Mouse (Mus musculus): Measurements from ENCODE around the gene Map3k12. TPM values are rescaled to one million over a fixed set of nuclear protein-coding genes. Genes with fewer than 3 reads are reported as not detected.
A peak's percentile ranks its signal among the peaks of the same experiment; 100 is the strongest.

Map3k12 gene
- total RNA-seq, 1 experiment from 2014 or later, result 2.4 TPM

GRCm38 (mm10) chr15:102510110-102510509 is 6.8 kb downstream of the Map3k12 start:
- peak in 1 of 2 experiments; percentile 10; a peak in 1 of 4 replicates for ATAC-seq (replicated peaks in 1 of 2; ENCODE audit: insufficient read depth in 1 of 2, low FRiP score in 2 of 2, low TSS enrichment in 1 of 2, low read depth in 1 of 2, poor library complexity in 2 of 2, severe bottlenecking in 2 of 2)

GRCm38 (mm10) chr15:102508336-102508735 is 8.5 kb downstream of the Map3k12 start:
- ATAC-seq (replicated peaks in 1 of 2; ENCODE audit: insufficient read depth in 1 of 2, low FRiP score in 2 of 2, low TSS enrichment in 1 of 2, low read depth in 1 of 2, poor library complexity in 2 of 2, severe bottlenecking in 2 of 2), result no peak

GRCm38 (mm10) chr15:102507561-102507960 is 9.3 kb downstream of the Map3k12 start:
- no peak for ATAC-seq (replicated peaks in 1 of 2; ENCODE audit: insufficient read depth in 1 of 2, low FRiP score in 2 of 2, low TSS enrichment in 1 of 2, low read depth in 1 of 2, poor library complexity in 2 of 2, severe bottlenecking in 2 of 2)

DNA sequence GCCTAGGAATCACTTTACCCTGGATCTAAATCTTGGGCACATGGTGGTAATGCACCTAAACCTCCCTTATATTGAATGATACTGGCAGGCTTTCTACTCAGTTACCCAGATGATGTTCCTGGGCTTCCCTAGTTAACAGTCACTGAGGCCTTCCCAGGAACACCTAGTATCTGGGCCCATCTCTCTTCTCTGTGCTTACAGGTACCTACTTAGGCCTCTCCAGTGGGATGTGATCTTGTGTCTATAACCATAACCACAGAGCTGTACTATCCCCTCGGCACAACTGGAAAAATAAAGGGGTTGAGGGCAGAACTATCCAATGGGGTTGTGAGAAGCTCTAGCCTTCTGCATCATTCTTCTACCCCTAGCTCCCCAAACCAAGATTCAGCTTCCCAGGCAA is 10.0 kb downstream of the Map3k12 start:
- ATAC-seq (replicated peaks in 1 of 2; ENCODE audit: insufficient read depth in 1 of 2, low FRiP score in 2 of 2, low TSS enrichment in 1 of 2, low read depth in 1 of 2, poor library complexity in 2 of 2, severe bottlenecking in 2 of 2), result no peak

- no peak for ATAC-seq (replicated peaks in 1 of 2; ENCODE audit: insufficient read depth in 1 of 2, low FRiP score in 2 of 2, low TSS enrichment in 1 of 2, low read depth in 1 of 2, poor library complexity in 2 of 2, severe bottlenecking in 2 of 2)
Observed at GRCm38 (mm10) chr15:102506464-102506830, 10.4 kb downstream of the Map3k12 start.

GRCm38 (mm10) chr15:102505770-102506463 is 10.9 kb downstream of the Map3k12 start:
- ATAC-seq (replicated peaks in 1 of 2; ENCODE audit: insufficient read depth in 1 of 2, low FRiP score in 2 of 2, low TSS enrichment in 1 of 2, low read depth in 1 of 2, poor library complexity in 2 of 2, severe bottlenecking in 2 of 2), result no peak

DNA sequence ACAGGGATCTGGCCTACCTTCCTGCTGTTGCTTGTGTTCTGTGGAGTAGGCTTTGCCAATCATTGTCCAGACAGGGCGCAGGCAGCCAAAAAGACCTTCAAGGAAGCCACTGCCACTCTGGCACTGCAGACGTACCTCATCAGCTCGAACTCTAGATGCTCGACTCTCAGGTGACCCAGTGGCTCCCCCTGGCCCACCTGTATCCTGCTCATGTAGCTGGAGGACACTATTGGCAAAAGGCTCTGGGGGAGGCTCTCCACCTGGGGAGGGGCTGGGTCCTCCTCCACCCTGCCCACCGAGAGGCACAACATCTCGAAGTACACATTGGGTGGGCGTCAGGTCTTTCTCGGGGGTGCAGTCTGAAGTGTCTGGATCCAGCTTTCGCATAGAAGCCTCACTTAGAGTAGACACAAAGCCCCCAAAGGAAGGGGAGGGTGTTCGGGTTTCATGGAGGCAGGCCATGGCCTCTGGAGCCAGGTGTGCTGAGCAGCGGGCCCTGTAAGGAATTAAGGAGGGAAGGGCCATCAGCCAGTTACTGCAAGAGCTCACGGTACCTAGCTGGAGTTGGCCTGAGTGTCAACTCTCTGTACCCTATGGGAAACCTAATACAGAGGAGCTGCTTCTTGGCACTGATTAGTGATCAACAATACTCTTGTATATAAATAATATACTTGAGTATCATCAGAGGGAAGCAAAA is 11.6 kb downstream of the Map3k12 start:
- no peak for ATAC-seq (replicated peaks in 1 of 2; ENCODE audit: insufficient read depth in 1 of 2, low FRiP score in 2 of 2, low TSS enrichment in 1 of 2, low read depth in 1 of 2, poor library complexity in 2 of 2, severe bottlenecking in 2 of 2)

GRCm38 (mm10) chr15:102503924-102504782 is 12.7 kb downstream of the Map3k12 start:
- ATAC-seq (replicated peaks in 1 of 2; ENCODE audit: insufficient read depth in 1 of 2, low FRiP score in 2 of 2, low TSS enrichment in 1 of 2, low read depth in 1 of 2, poor library complexity in 2 of 2, severe bottlenecking in 2 of 2), result no peak

DNA sequence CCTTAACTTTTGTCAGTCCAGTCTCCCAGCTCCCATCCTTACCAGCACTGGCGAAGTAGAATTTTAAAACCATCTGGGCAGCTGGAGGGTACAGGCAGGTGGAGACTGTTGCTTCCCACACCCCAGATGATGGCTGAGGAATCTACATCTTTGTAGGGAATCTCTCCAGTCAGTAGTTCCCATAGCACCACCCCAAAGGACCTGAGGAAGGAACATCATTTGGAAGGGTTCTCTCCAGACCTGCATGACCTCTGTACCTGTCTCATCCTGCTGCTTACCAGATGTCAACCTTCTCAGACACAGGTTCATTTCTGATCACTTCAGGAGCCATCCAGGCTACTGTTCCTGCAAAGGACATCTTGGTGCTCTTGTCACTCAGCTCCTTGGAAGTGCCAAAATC is 13.4 kb downstream of the Map3k12 start, which contains the start of gene Gm10337:
Gm10337 (plus strand) TSS at position 276 of the 400 bp plus-strand sequence.
- no peak for ATAC-seq (replicated peaks in 1 of 2; ENCODE audit: insufficient read depth in 1 of 2, low FRiP score in 2 of 2, low TSS enrichment in 1 of 2, low read depth in 1 of 2, poor library complexity in 2 of 2, severe bottlenecking in 2 of 2)

GRCm38 (mm10) chr15:102502254-102502840 is 14.5 kb downstream of the Map3k12 start:
- no peak for ATAC-seq (replicated peaks in 1 of 2; ENCODE audit: insufficient read depth in 1 of 2, low FRiP score in 2 of 2, low TSS enrichment in 1 of 2, low read depth in 1 of 2, poor library complexity in 2 of 2, severe bottlenecking in 2 of 2)

DNA sequence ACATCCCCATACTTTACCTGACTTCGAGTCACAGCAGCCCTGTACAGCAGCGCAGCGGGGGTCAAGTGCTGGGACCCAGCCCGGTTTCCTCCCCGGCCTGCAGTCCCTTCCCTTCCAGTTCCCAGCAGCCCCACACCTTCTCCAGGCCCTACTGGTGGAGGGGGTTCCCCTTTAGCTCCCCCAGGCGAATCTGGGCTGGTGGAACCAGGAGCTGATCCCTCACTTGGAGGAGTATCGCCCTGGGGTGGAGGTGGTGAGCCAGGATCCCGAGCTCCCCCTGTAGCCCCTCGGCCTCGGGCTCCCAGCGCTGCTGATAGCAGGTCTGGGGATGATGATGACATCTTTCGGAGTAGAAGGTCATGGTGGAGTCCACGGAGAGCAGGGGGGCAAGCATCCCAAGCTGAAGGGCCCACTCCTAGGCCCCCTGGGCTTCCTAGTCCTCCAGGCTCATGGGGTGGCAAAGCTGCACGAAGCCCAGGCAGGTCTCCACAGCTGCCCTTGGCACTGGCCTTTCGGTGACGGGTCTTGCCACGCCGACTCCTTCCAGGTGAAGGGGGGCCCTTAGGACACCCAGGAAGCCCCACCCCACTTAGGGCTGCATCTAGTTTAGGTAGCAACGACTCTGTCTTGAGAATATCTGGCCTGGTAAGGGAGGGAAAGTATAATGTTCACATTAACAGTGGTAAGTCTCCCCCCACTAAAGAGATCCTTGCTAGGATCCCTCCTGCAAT is 15.6 kb downstream of the Map3k12 start:
- no peak for ATAC-seq (replicated peaks in 1 of 2; ENCODE audit: insufficient read depth in 1 of 2, low FRiP score in 2 of 2, low TSS enrichment in 1 of 2, low read depth in 1 of 2, poor library complexity in 2 of 2, severe bottlenecking in 2 of 2)

GRCm38 (mm10) chr15:102500479-102500878 is 16.4 kb downstream of the Map3k12 start:
- no peak for ATAC-seq (replicated peaks in 1 of 2; ENCODE audit: insufficient read depth in 1 of 2, low FRiP score in 2 of 2, low TSS enrichment in 1 of 2, low read depth in 1 of 2, poor library complexity in 2 of 2, severe bottlenecking in 2 of 2)

- ATAC-seq (replicated peaks in 1 of 2; ENCODE audit: insufficient read depth in 1 of 2, low FRiP score in 2 of 2, low TSS enrichment in 1 of 2, low read depth in 1 of 2, poor library complexity in 2 of 2, severe bottlenecking in 2 of 2), result no peak
Observed at GRCm38 (mm10) chr15:102499851-102500250, 17.0 kb downstream of the Map3k12 start.

GRCm38 (mm10) chr15:102499370-102499769 is 17.5 kb downstream of the Map3k12 start:
- peak in 1 of 2 experiments; percentile 46; a peak in 2 of 4 replicates for ATAC-seq (replicated peaks in 1 of 2; ENCODE audit: insufficient read depth in 1 of 2, low FRiP score in 2 of 2, low TSS enrichment in 1 of 2, low read depth in 1 of 2, poor library complexity in 2 of 2, severe bottlenecking in 2 of 2)

DNA sequence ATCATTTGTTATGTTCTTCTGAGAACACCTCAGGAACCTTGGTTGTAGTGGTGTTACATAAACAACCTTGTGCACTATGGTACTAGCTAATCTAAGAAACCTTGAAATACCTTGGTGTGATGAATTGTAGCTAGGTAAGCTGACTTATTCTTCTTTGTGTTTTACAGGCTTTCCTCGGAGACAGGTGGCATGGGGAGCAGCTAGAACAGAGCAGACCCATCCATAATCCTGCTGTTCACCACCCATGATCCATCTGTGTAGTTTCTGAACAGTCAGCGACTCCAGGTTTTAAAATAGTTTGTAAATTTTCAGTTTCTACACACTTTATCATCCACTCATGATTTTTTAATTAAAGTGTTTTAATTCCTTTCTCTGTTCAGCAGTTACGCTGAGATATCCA is 18.5 kb downstream of the Map3k12 start:
- no peak for ATAC-seq (replicated peaks in 1 of 2; ENCODE audit: insufficient read depth in 1 of 2, low FRiP score in 2 of 2, low TSS enrichment in 1 of 2, low read depth in 1 of 2, poor library complexity in 2 of 2, severe bottlenecking in 2 of 2)

GRCm38 (mm10) chr15:102487664-102488063 is 29.2 kb downstream of the Map3k12 start:
- no peak for ATAC-seq (replicated peaks in 1 of 2; ENCODE audit: insufficient read depth in 1 of 2, low FRiP score in 2 of 2, low TSS enrichment in 1 of 2, low read depth in 1 of 2, poor library complexity in 2 of 2, severe bottlenecking in 2 of 2)

GRCm38 (mm10) chr15:102485853-102486252 is 31.0 kb downstream of the Map3k12 start:
- ATAC-seq (replicated peaks in 1 of 2; ENCODE audit: insufficient read depth in 1 of 2, low FRiP score in 2 of 2, low TSS enrichment in 1 of 2, low read depth in 1 of 2, poor library complexity in 2 of 2, severe bottlenecking in 2 of 2), result no peak

Measured in hematopoietic stem cell, adult 5-6 weeks (primary cell).